ENCODE assay signal across 26 mouse cellular contexts in genomic region chr5:144954432-144954831, GRCm38 (mm10). TPM values are rescaled to one million over a fixed set of nuclear protein-coding genes. Genes with fewer than 3 reads are reported as not detected.
A peak's percentile ranks its signal among the peaks of the same experiment; 100 is the strongest.
DNase-seq lines count a peak whose midpoint lies in the region; ATAC-seq and TF ChIP-seq lines count a peak whose summit lies in the region.
"Had no signal": no experiment of that assay in that cellular context is flagged by ENCODE, and none has a peak within 500 bp of the region (broad histone marks: within the 10 kb centered on the region; RNA-seq: fewer than 3 reads in every experiment).

No protein-coding gene starts in this region.

- ATAC-seq in kidney, embryonic 15.5 days (replicated peaks; ENCODE audit: low FRiP score) = 0 out of 2 replicates have a peak, but pooled peaks have one; percentile 12
- peak; percentile 10; the same call in 1 of the 2 replicates for ATAC-seq in lung, postnatal 0 days
- ATAC-seq in intestine, embryonic 16.5 days = peak; percentile 22; the same call in 1 of the 2 replicates
- peak; percentile 80 for ATAC-seq in stomach, postnatal 0 days (ENCODE audit: low FRiP score, low TSS enrichment)
- ATAC-seq: forebrain, embryonic 15.5 days; hindbrain, postnatal 0 days had no signal

- H3K27ac ChIP-seq in kidney, embryonic 15.5 days = no peak overlapping the region
- H3K27ac ChIP-seq in lung, postnatal 0 days (ENCODE audit: low read length) = no peak overlapping the region
- H3K27ac ChIP-seq in intestine, embryonic 16.5 days (ENCODE audit: low read length) = no peak overlapping the region
- H3K27ac ChIP-seq in stomach, postnatal 0 days (replicated peaks) = peak overlapping the region; percentile 74
- H3K27ac ChIP-seq: forebrain, embryonic 10.5 days; forebrain, embryonic 15.5 days; macrophage; neural tube, embryonic 15.5 days had no signal

- TF ChIP-seq CTCF in lung, postnatal 0 days (IDR thresholded peaks at IDR 0.05) = no peak
- no peak for TF ChIP-seq CTCF in stomach, postnatal 0 days (IDR thresholded peaks at IDR 0.05; ENCODE audit: low read depth)

- no peaks in the 10 kb centered on the region for H3K9me3 ChIP-seq in kidney, embryonic 15.5 days (replicated peaks)
- H3K9me3 ChIP-seq in lung, postnatal 0 days (ENCODE audit: low read length) = no peaks in the 10 kb centered on the region
- no peaks in the 10 kb centered on the region for H3K9me3 ChIP-seq in intestine, embryonic 16.5 days (ENCODE audit: control insufficient read depth, low read length)
- H3K9me3 ChIP-seq in stomach, postnatal 0 days (ENCODE audit: control insufficient read depth, low read length) = no peaks in the 10 kb centered on the region
- H3K9me3 ChIP-seq: forebrain, embryonic 10.5 days; forebrain, embryonic 15.5 days; limb, embryonic 12.5 days; neural tube, embryonic 15.5 days had no signal

- H3K27me3 ChIP-seq in kidney, embryonic 15.5 days = no peaks in the 10 kb centered on the region
- no peaks in the 10 kb centered on the region for H3K27me3 ChIP-seq in lung, postnatal 0 days (replicated peaks; ENCODE audit: insufficient read depth, low read length)
- H3K27me3 ChIP-seq in intestine, embryonic 16.5 days (replicated peaks; ENCODE audit: control insufficient read depth, insufficient read depth, low read length) = no peaks in the 10 kb centered on the region
- H3K27me3 ChIP-seq in stomach, postnatal 0 days (ENCODE audit: control insufficient read depth, insufficient read depth, low read length) = no peaks in the 10 kb centered on the region
- H3K27me3 ChIP-seq: forebrain, embryonic 15.5 days; limb, embryonic 12.5 days; neural tube, embryonic 15.5 days had no signal

- WGBS in kidney, embryonic 15.5 days = 70% methylated on average over 7 of the region's 7 CpGs
- whole genome bisulfite sequencing in lung, postnatal 0 days = 66% methylated on average over 7 of the region's 7 CpGs
- WGBS in intestine, embryonic 16.5 days = 71% methylated on average over 7 of the region's 7 CpGs
- WGBS in stomach, postnatal 0 days = 53% methylated on average over 7 of the region's 7 CpGs

- peaks cover 53% of the 10 kb centered on the region for H3K4me1 ChIP-seq in kidney, embryonic 15.5 days
- H3K4me1 ChIP-seq in lung, postnatal 0 days (ENCODE audit: insufficient read depth, low read depth, low read length) = peaks cover 6% of the 10 kb centered on the region; the same call in 1 of the 2 replicates
- H3K4me1 ChIP-seq in intestine, embryonic 16.5 days (ENCODE audit: control insufficient read depth, insufficient read depth, low read length) = peaks cover 31% of the 10 kb centered on the region
- H3K4me1 ChIP-seq in stomach, postnatal 0 days (replicated peaks; ENCODE audit: control insufficient read depth, insufficient read depth) = 0 out of 2 replicates have a peak, but pooled peaks cover 2% of the 10 kb centered on the region

- TF ChIP-seq EP300 in lung, postnatal 0 days (IDR thresholded peaks at IDR 0.05) = no peak
- no peak for TF ChIP-seq EP300 in stomach, postnatal 0 days (optimal IDR thresholded peaks at IDR 0.05)

- no peaks in the 10 kb centered on the region for H3K36me3 ChIP-seq in kidney, embryonic 15.5 days
- H3K36me3 ChIP-seq in lung, postnatal 0 days (ENCODE audit: insufficient read depth, low read length) = no peaks in the 10 kb centered on the region
- H3K36me3 ChIP-seq in intestine, embryonic 16.5 days (ENCODE audit: control insufficient read depth, insufficient read depth, low read length) = no peaks in the 10 kb centered on the region
- no peaks in the 10 kb centered on the region for H3K36me3 ChIP-seq in stomach, postnatal 0 days (ENCODE audit: control insufficient read depth, insufficient read depth, low read length)
- H3K36me3 ChIP-seq: forebrain, embryonic 10.5 days; forebrain, embryonic 15.5 days; limb, embryonic 12.5 days; neural tube, embryonic 15.5 days had no signal

- no peak overlapping the region for H3K4me2 ChIP-seq in kidney, embryonic 15.5 days
- no peak overlapping the region for H3K4me2 ChIP-seq in lung, postnatal 0 days (replicated peaks; ENCODE audit: low read depth, low read length)
- H3K4me2 ChIP-seq in intestine, embryonic 16.5 days (ENCODE audit: low read depth, low read length) = no peak overlapping the region
- no peak overlapping the region for H3K4me2 ChIP-seq in stomach, postnatal 0 days (replicated peaks; ENCODE audit: low read depth)
- H3K4me2 ChIP-seq: forebrain, embryonic 15.5 days; limb, embryonic 12.5 days; liver, embryonic 11.5 days; neural tube, embryonic 15.5 days had no signal

- no peak overlapping the region for H3K4me3 ChIP-seq in kidney, embryonic 15.5 days (replicated peaks)
- no peak overlapping the region for H3K4me3 ChIP-seq in lung, postnatal 0 days (ENCODE audit: low read depth, low read length)
- no peak overlapping the region for H3K4me3 ChIP-seq in intestine, embryonic 16.5 days (ENCODE audit: low read length)
- no peak overlapping the region for H3K4me3 ChIP-seq in stomach, postnatal 0 days (ENCODE audit: low read depth, low read length)
- H3K4me3 ChIP-seq: forebrain, embryonic 10.5 days; forebrain, embryonic 15.5 days; limb, embryonic 12.5 days; neural tube, embryonic 15.5 days had no signal

- no peak for DNase-seq in kidney, postnatal 4 days
- DNase-seq in lung, postnatal 0 days (ENCODE audit: low spot score) = no peak
- no peak for DNase-seq in lung, postnatal 25 days (ENCODE audit: low spot score)
- peak; percentile 51 for DNase-seq in stomach, postnatal 0 days (ENCODE audit: low spot score)
- no peak for DNase-seq in cerebellum, postnatal 14 days
- DNase-seq in urinary bladder, adult 2 months (ENCODE audit: low spot score) = no peak
- DNase-seq: adrenal gland, adult 2 months; adrenal gland, postnatal 36 days; B cell, adult 2 months; cerebellum, adult 2 months; cerebellum, postnatal 25 days; heart, postnatal 14 days; kidney, adult 18-20 months; midbrain, embryonic 14.5 days; retina, postnatal 1 day; right cerebral cortex, postnatal 14 days; thymus, postnatal 4 days had no signal

- H3K9ac ChIP-seq in kidney, embryonic 15.5 days = no peak overlapping the region
- no peak overlapping the region for H3K9ac ChIP-seq in lung, postnatal 0 days (replicated peaks; ENCODE audit: low read depth)
- H3K9ac ChIP-seq in intestine, embryonic 16.5 days (ENCODE audit: low read depth, low read length) = no peak overlapping the region
- no peak overlapping the region; the same call in 1 of the 2 replicates for H3K9ac ChIP-seq in stomach, postnatal 0 days (ENCODE audit: low read length)
- H3K9ac ChIP-seq: forebrain, embryonic 15.5 days; limb, embryonic 12.5 days; neural tube, embryonic 15.5 days had no signal

RNA-seq across cellular contexts. Expression of gene Smurf1, which starts 11.2 kb away (rescaled TPM):
- 14.0 and 15.4 TPM in 2 replicates for polyA plus RNA-seq in kidney, embryonic 15.5 days (2015; fragmentation: Nextera tagmentation; extraction: Ambion mirVana)
- polyA plus RNA-seq in lung, postnatal 0 days (2015; fragmentation: Nextera tagmentation; extraction: Ambion mirVana) = 12.5 and 13.2 TPM in 2 replicates
- 3.5 and 5.0 TPM in 2 replicates for polyA plus RNA-seq in intestine, embryonic 16.5 days (2015; fragmentation: Nextera tagmentation; extraction: Ambion mirVana)
- 11.2 and 11.6 TPM in 2 replicates for polyA plus RNA-seq in stomach, postnatal 0 days (2015; fragmentation: Nextera tagmentation; extraction: Ambion mirVana)
- polyA plus RNA-seq in urinary bladder, adult 2 months (2012; rRNA removed) = 23.2 and 27.5 TPM in 2 replicates

Comparison
In these comparisons a context has a peak if more than half of its experiments do, and no peak if none do; other contexts are left out.
1. ATAC-seq: peak in every context shown above with its lines; median percentile 80 in stomach, postnatal 0 days; 22 in intestine, embryonic 16.5 days; 12 in kidney, embryonic 15.5 days; 10 in lung, postnatal 0 days.